Mouse (Mus musculus) brain, adult 2 months (tissue): ENCODE measurements at regions not wholly inside any gene's neighbourhood (a gene's known extent, or its start where the extent isn't known, plus 50 kb on each side); places are given as distances from the start of the nearest gene placed in this dataset.

Experiments
- DNase-seq: peaks from one replicate; pipeline ENCODE4 v3.0.0; 2011; ENCODE audit warnings: low read depth, low spot score

- no peak for DNase-seq
Observed at GRCm38 (mm10) chr16:84318091-84318490, 196.8 kb upstream of the A730009L09Rik start.

DNA sequence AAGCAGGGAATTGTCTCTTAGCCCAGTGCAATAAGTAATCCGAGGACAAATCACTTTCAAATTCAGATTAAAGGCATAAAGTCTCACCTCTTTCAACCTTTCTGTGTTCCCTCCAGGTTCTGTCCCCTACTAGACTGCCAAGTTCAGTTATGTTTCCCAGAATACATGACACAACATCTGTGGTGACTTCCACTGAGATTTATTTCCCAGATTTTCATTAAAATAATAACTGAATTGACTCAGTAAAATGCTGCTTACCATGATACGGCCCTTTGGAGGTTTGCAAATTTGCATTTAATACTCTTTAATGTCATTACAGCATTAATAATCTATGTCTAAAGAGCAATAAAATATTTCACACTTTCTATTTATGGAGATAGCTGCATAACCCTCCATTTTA, 193.4 kb upstream of the A730009L09Rik start:
- peak; percentile 9 for DNase-seq

DNA sequence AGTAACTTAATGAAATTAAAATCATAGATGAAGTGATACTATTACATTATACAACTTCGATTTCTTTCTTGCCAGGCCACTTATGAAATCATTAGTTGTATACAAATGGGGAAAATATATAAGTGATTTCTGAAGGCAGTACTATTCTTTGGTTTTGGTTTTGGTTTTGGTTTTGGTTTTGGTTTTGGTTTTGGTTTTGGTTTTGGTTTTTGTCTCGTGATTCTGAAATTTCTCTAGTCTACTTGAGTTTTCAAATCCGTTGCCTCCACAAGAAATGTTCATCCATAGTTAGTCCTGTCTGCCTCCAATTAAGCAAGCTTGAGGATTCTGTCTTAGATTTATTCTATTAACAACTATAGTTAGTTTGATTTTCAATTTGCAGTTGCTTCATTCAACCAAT, 184.6 kb upstream of the A730009L09Rik start:
- DNase-seq = no peak

DNA sequence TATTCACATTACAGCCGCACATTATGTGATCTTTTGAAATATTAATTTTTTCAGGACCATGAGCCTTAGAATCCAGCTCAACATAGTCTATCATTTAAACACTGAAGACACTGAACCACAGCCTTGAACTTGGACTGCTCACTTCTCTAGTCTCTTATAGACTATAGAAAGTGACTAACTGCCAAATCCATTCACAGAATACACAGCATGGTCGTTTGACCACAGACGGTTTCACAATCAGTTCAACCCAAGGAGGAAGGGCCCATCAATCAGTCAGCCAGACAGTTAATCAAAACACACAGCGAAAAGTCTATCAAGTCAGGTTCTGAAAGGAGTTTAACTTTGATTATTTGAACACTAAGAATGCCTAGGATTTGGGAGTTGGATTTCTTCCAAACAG, 168.8 kb upstream of the A730009L09Rik start:
- DNase-seq = no peak

DNA sequence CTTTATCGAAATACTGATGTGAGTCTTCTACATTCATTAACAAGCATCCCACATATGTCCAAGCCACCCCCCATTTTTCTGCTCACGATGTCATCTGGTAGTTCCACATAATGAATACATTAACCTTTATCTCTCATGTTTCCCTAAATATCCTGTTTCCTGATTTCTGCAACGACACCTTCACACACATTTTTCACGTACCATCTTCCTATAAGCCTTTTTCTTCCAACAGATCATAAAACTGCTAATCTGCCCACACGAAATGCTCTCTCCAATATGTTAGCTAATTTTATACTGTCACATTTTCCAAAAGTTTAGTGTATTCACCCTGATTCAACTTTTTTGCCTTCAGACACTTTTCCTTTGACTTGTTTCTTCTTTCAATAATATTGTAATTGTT, 159.8 kb upstream of the A730009L09Rik start:
- DNase-seq = peak; percentile 61

GRCm38 (mm10) chr16:84365969-84366368, 149.0 kb upstream of the A730009L09Rik start:
- DNase-seq = peak; percentile 72

DNA sequence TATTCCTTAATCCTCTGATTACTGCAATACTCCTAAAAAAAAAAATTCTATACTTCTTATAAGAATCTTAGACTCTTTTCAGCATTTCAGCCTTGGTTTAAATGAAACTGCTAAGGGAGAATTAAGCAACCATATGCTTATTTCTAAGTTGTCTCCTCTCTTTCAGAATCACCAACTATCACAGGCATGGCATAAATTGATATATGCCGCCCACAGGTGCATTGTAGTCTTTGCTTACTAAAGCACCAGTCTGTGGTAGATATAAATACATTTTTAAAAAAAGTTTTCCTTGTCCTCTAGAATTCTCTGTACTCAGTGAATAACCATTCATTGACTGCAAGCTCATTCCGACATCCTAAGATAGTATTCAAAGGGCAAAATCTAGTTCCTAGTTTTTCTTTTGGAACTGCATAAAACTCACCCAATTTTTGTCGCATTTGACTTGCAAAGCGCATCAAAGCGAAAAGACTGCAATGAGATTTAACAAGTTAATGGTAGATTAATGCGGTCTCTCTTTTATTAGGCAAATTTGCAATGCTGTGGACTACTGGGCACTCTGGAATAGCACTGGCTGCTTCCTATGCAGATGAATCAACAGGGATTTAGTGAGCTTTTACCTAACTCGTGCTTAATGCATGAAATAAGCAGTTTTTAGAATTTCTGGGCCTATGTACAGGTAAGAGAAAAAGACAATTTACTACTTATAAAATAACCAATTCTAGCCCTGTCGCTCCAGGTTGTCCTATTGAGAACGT, 145.8 kb upstream of the A730009L09Rik start:
- DNase-seq = peak; percentile 37

GRCm38 (mm10) chr16:84378461-84378860, 136.5 kb upstream of the A730009L09Rik start:
- DNase-seq = peak; percentile 16

GRCm38 (mm10) chr16:84391756-84392155, 123.2 kb upstream of the A730009L09Rik start:
- no peak for DNase-seq

DNA sequence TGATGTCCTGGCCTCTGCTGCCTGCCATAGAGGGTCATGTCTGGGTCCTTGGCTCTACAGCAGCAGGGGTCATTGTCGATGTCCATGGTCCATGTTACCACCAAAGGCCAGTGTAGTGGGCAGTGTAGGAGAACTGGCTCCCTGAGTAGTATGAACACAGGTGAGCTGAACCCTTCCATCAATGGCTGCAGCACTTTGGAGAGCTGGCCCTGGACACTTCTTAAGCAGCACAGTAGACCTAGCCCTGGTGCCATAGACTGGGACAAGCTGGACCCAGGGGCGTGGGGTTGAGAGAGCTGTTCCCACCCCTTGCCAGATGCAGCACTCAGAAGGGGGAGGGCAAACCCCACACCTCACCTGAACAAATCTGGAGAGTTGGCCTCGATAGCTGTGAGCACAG, 120.0 kb upstream of the A730009L09Rik start:
- DNase-seq = no peak

DNA sequence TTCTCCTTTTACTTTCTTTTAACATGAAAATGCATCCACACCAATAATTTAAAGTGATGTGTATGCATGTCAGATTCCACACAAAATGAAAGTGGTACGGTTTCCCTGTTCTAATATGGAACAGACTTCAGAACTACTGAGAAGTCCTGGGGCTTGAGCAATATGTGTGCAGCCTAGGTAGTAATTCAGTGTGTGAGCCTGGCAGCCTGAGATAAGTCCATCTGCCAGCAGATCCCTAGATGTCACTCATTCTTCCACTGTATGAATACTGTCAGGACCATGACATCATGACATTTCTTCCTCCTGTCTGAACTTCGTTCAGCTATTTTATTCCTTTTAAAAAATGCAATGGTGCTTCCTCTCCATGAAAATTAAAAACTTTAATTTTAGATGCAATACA, 93.3 kb upstream of the A730009L09Rik start:
- DNase-seq = no peak

DNA sequence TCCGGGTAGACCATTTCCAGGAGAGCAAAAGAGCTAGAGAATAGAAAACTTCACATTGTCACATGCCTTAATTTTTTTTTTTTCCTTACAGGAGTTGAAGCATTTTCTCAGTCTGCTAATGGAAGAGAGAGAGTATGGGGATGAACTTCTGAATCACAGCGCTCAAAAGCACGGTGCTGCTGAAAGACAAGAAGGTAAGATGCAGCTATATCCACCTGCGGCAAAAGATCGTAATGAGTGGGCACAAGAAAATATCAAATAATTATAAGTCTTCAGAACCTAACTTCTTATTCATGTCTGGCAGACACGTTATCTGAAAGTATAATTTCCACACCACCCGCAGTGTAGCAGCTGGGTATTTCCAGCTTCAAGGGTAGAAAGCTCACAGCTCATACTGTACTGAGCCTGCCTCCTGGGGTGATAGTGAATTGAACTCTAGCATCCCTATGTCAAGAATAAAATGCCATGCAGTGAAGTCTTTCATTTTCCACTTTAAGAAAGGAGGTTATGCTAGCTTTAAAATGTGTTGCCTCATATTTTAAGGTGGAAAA, 87.9 kb upstream of the A730009L09Rik start:
- peak; percentile 37 for DNase-seq

- DNase-seq = no peak
Observed at GRCm38 (mm10) chr16:84456596-84456995, 58.3 kb upstream of the A730009L09Rik start.

GRCm38 (mm10) chr16:84462150-84462549, 52.8 kb upstream of the A730009L09Rik start:
- DNase-seq = no peak
